Mouse (Mus musculus): ENCODE results near the gene Adcy1.

- no peak for TF ChIP-seq MAFK (IDR thresholded peaks at IDR 0.05; ENCODE audit: insufficient read depth, low read depth, low read length)
- TF ChIP-seq ZC3H11A (IDR thresholded peaks at IDR 0.05; ENCODE audit: borderline replicate concordance, low read depth, low read length): no peak
Measured at GRCm38 (mm10) chr11:7073556-7073955, 10.3 kb downstream of the Adcy1 start.

All from ES-E14 (cell line).